Mouse (Mus musculus) layer of hippocampus, postnatal 14 days (tissue): ENCODE data around the gene Gm7978. TPM values are rescaled to one million over a fixed set of nuclear protein-coding genes. Genes with fewer than 3 reads are reported as not detected.
"Not testable (repeated sequence)": the region's sequence is repeated elsewhere in the genome, so short reads cannot be mapped to it uniquely, and the experiment has no call there.

Experiments
- DNase-seq, 2 experiments: peaks; one replicate each; pipeline ENCODE4 v3.0.0; 2021 to 2022; ENCODE audit warnings: low spot score in 2 of 2, mixed read lengths in 1 of 2
- long read RNA-seq, 2 experiments: library from polyadenylated mRNA; stranded (forward); transcript quantifications; one replicate each; pipeline ENCODE4 v2.0.0; 2021
- total RNA-seq, 2 experiments: library from RNA; stranded (reverse); gene quantifications; 2 replicates each; pipeline ENCODE4 v1.2.3; 2021

The Gm7978 gene
- not detected for total RNA-seq
- long read RNA-seq, experiment 1 = 0 reads
- long read RNA-seq, experiment 2 = 0 reads

- not testable (repeated sequence) for DNase-seq
Observed at GRCm38 (mm10) chr5:95736073-95736472, at the start of gene Gm7978. Gene Gm7978, minus strand, starts transcription at chr5:95736173.

- DNase-seq = not testable (repeated sequence)
Observed at GRCm38 (mm10) chr5:95775690-95776089, 39.7 kb upstream of the Gm7978 start, which contains the start of gene E330014E10Rik. Gene E330014E10Rik, plus strand, starts transcription at chr5:95775990.

- not testable (repeated sequence) for DNase-seq
Observed at GRCm38 (mm10) chr5:95741714-95742113, 5.7 kb upstream of the Gm7978 start, which contains the start of gene Gm7982. Gene Gm7982, plus strand, starts transcription at chr5:95742014.

Other genes with a start within 250 kb of the Gm7978 start
- gene Gm3286, start 225.4 kb downstream of the Gm7978 start, total RNA-seq = not detected
- not detected for gene Gm7971, start 141.3 kb downstream of the Gm7978 start, total RNA-seq
- not detected for gene Gm7982, start 5.8 kb upstream of the Gm7978 start, total RNA-seq
- gene E330014E10Rik, start 39.8 kb upstream of the Gm7978 start, total RNA-seq = not detected
- gene Cxcl13, start 220.8 kb upstream of the Gm7978 start, total RNA-seq = not detected